Mouse (Mus musculus): ENCODE measurements around the gene Tcl1b5. TPM values are rescaled to one million over a fixed set of nuclear protein-coding genes. Genes with fewer than 3 reads are reported as not detected.

Tcl1b5 gene
- polyA plus RNA-seq, 1 experiment from 2014 or later: not detected

DNA sequence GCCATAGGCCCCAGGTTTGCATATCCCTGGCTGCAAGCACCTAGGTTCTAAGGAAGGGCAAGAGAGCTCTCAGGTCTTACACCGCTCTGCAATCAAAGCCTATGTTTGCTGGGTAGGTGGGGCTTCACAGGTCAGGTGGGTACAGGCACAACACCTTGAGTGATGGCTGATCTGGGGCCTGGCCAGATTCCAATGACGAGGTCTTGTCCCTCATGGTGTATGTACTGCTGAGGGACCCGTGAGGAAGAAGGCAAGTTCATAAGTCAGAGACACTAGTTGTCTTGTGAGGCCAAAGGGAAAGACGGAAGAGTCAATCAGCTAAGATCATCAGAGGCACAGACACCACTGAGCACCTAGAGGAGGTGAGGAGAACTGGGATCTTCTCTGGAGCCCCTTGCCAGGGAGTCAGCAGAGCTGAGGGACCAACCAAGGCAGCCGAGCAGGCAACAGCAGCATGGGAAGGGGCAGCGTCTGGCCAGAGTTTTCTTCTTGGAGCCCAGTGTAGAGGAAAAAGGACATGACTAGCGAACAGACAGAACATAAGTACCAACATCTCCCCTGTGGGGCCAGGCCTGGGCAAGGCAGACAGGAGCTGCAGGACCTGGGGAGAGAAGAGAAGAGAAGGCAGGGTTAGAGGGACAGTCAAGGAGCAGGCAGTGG is 41.1 kb downstream of the Tcl1b5 start:
- Histone ChIP-seq H3K9ac (no peak overlapping the region), H3K4me1 (ENCODE audit: insufficient read depth) (no peaks in the 10 kb centered on the region), H3K4me3 (ENCODE audit: low read depth, low read length) (no peak overlapping the region), H3K9me3 (ENCODE audit: low read depth, low read length) (no peaks in the 10 kb centered on the region), H3K27ac (ENCODE audit: low read depth) (no peak overlapping the region), H3K4me2 (no peak overlapping the region), H3K36me3 (ENCODE audit: insufficient read depth) (no peaks in the 10 kb centered on the region), H3K27me3 (ENCODE audit: insufficient read depth, low read length) (no peaks in the 10 kb centered on the region)
- ATAC-seq (ENCODE audit: insufficient read depth) (no peak), DNase-seq (no peak)
- TF ChIP-seq CTCF (IDR thresholded peaks at IDR 0.05; ENCODE audit: low read depth): no peak
- 77% methylated on average over 7 of the region's 7 CpGs for WGBS

DNA sequence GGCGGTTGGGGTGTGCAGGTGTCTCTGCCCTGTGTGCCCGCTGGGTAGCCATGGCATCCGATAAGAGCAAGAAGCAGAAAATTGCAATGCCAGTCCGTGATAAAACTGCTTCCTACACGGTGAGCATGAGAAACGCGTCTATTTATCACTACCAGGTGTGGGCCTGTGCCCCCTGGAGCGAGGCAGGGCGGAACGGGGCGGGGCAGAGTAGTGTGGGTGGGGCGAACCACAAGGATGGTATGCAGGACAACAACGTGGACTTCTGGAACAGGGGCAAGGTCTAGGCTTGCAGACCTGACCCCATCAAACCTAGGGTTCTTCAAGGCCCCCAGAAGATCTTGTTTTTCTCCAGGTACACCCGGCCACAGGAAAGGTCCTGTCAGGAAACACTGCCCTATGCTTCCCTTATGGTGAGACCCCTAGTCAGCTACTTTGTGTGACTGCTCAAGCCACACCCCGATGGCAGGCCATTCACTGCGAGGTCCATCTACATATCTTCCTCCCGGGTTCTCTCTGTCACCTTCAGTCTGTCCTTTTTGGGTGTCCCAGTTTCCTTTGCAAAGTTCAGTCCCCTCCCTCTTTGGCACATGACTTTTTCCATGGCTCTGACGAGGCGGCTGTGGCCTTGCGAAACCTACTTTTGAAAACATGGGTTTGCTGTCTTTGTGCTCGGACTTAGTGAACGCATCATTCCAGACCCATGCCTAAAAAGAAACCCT is 46.6 kb downstream of the Tcl1b5 start, which contains the start of gene Tcl1:
Gene Tcl1 (minus strand): TSS at position 193 of the 719 bp plus-strand sequence.
- 84% methylated on average over 22 of the region's 22 CpGs for WGBS
- Histone ChIP-seq H3K27ac (ENCODE audit: low read depth) (no peak within 1 kb of the TSS), H3K27me3 (ENCODE audit: insufficient read depth, low read length) (no peaks in the 10 kb centered on the region), H3K4me3 (ENCODE audit: low read depth, low read length) (no peak within 1 kb of the TSS), H3K4me2 (no peak within 1 kb of the TSS), H3K9ac (no peak within 1 kb of the TSS), H3K36me3 (ENCODE audit: insufficient read depth) (no peaks in the 10 kb centered on the region), H3K9me3 (ENCODE audit: low read depth, low read length) (no peaks in the 10 kb centered on the region), H3K4me1 (ENCODE audit: insufficient read depth) (no peaks in the 10 kb centered on the region)
- ATAC-seq (ENCODE audit: insufficient read depth) (no peak), DNase-seq (no peak)
- no peak for TF ChIP-seq CTCF (IDR thresholded peaks at IDR 0.05; ENCODE audit: low read depth)

DNA sequence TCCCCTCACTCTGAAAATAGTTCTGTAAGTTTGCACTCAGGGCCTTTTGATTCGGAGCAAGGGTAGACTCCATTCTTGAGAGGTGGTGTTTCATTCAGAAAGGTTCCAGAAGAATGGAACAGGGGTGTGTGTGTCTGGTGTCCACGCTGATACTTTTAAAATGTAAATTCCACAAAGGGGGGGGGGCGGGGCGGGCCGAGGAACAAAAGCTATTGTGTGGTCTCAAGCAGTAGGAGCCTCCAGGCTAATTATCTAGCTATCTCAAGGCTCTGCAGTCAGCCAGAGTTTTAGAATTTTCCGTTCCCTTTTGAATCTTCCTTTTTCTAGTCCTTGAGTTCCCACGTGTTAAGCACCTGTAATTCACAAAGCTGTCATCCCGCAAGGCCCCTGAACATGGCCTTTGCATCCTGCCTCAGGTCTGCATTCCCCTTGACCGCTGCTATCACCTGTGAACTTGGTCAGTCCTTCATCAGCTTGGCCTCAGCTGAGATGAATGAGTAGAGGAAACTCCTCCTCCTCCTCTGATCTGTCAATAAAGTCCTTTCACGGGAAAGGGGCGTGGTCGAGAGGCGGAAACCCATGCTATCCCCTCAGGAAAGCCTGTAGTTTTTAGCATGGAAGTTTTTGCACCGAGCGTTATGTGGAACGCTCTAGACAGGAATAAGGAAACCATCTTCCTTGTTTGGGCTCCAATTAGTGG is 48.6 kb downstream of the Tcl1b5 start:
- no peak overlapping the region for H3K27ac ChIP-seq (ENCODE audit: low read depth)
- 52% methylated on average over 16 of the region's 16 CpGs for WGBS
- H3K36me3 ChIP-seq (ENCODE audit: insufficient read depth): no peaks in the 10 kb centered on the region
- no peaks in the 10 kb centered on the region for H3K4me1 ChIP-seq (ENCODE audit: insufficient read depth)
- no peak for TF ChIP-seq CTCF (IDR thresholded peaks at IDR 0.05; ENCODE audit: low read depth)
- ATAC-seq (ENCODE audit: insufficient read depth) (no peak), DNase-seq (no peak)
- no peaks in the 10 kb centered on the region for H3K27me3 ChIP-seq (ENCODE audit: insufficient read depth, low read length)
- no peaks in the 10 kb centered on the region for H3K9me3 ChIP-seq (ENCODE audit: low read depth, low read length)
- no peak overlapping the region for H3K4me2 ChIP-seq
- H3K9ac ChIP-seq: no peak overlapping the region
- H3K4me3 ChIP-seq (ENCODE audit: low read depth, low read length): no peak overlapping the region

Other genes starting within 250 kb of the Tcl1b5 start
- 0.29 and 0.39 TPM in 2 replicates for gene Syne3, start 166.5 kb upstream of the Tcl1b5 start, polyA plus RNA-seq (2014; fragmentation: Nextera tagmentation; extraction: Ambion mirVana)
- 177 and 186 TPM in 2 replicates for gene Glrx5, start 143.7 kb upstream of the Tcl1b5 start, polyA plus RNA-seq (2014; fragmentation: Nextera tagmentation; extraction: Ambion mirVana)
- not detected in 2 replicates for gene Tcl1b2, start 30.3 kb upstream of the Tcl1b5 start, polyA plus RNA-seq (2014; fragmentation: Nextera tagmentation; extraction: Ambion mirVana)
- gene Tcl1b1, start 16.7 kb upstream of the Tcl1b5 start, polyA plus RNA-seq (2014; fragmentation: Nextera tagmentation; extraction: Ambion mirVana): not detected in 2 replicates
- gene Tcl1b3, start 14.7 kb downstream of the Tcl1b5 start, polyA plus RNA-seq (2014; fragmentation: Nextera tagmentation; extraction: Ambion mirVana): not detected in 2 replicates
- gene Tcl1b4, start 25.6 kb downstream of the Tcl1b5 start, polyA plus RNA-seq (2014; fragmentation: Nextera tagmentation; extraction: Ambion mirVana): not detected in 2 replicates
- gene Tcl1, start 46.4 kb downstream of the Tcl1b5 start, polyA plus RNA-seq (2014; fragmentation: Nextera tagmentation; extraction: Ambion mirVana): not detected in 2 replicates
- 0.19 and 0.21 TPM in 2 replicates for gene Tunar, start 157.5 kb downstream of the Tcl1b5 start, polyA plus RNA-seq (2014; fragmentation: Nextera tagmentation; extraction: Ambion mirVana)